Mouse (Mus musculus) limb, embryonic 10.5 days (tissue): ENCODE results near the gene Krt35. TPM values are rescaled to one million over a fixed set of nuclear protein-coding genes. Genes with fewer than 3 reads are reported as not detected.

Experiments
- DNase-seq: peaks from one replicate; pipeline ENCODE4 v3.0.0-alpha.2; 2017; ENCODE audit warnings: low spot score
- H3K27ac ChIP-seq: fragments of 300-500 bp; sonication (generic); 2 replicates; pipeline ENCODE4 v1.5.1; 2016; ENCODE audit warnings: mild to moderate bottlenecking
- H3K27me3 ChIP-seq: fragments of 300-500 bp; sonication (generic); 2 replicates; pipeline ENCODE4 v1.6.1; 2016; ENCODE audit warnings: low read depth, mild to moderate bottlenecking; ENCODE audit not compliant: poor library complexity, severe bottlenecking
- H3K36me3 ChIP-seq: fragments of 300-500 bp; sonication (generic); 2 replicates; pipeline ENCODE4 v1.6.1; 2016; ENCODE audit warnings: mild to moderate bottlenecking, moderate library complexity
- H3K4me1 ChIP-seq: fragments of 300-500 bp; sonication (generic); 2 replicates; pipeline ENCODE4 v1.6.1; 2016
- H3K4me3 ChIP-seq: fragments of 300-500 bp; sonication (generic); 2 replicates; pipeline ENCODE4 v1.5.1; 2016; ENCODE audit warnings: mild to moderate bottlenecking, moderate library complexity
- H3K9me3 ChIP-seq: fragments of 300-500 bp; sonication (generic); replicated peaks from 2 replicates; pipeline ENCODE4 v1.6.1; 2016; ENCODE audit warnings: mild to moderate bottlenecking
- WGBS: fragments of 180-500 bp; shearing (Covaris S2); methylation state at CpG from one replicate; pipeline ENCODE4 v1.1.7; 2016; 5-methylcytosine and 5-hydroxymethylcytosine counted together
- polyA plus RNA-seq: library from polyadenylated mRNA; unstranded; fragments of >200 nt; fragmentation: Nextera tagmentation; extraction: Ambion mirVana; gene quantifications from 2 replicates; pipeline ENCODE4 v1.2.1, GENCODE M21; 2016

Krt35 gene
- 0.08 TPM in 1 of 2 replicates, not detected in the other for polyA plus RNA-seq

- Histone ChIP-seq H3K4me3 (no peak within 1 kb of the TSS), H3K27ac (peak within 1 kb of the TSS; percentile 25; the same call in 1 of the 2 replicates), H3K27me3 (no peaks in the 10 kb centered on the region), H3K36me3 (no peaks in the 10 kb centered on the region), H3K9me3 (no peaks in the 10 kb centered on the region), H3K4me1 (peaks cover 23% of the 10 kb centered on the region)
- DNase-seq = no peak
- 58% methylated on average over 9 of the region's 9 CpGs for WGBS
These were observed at the start of gene Krt35 for GRCm38 (mm10) chr11:100096141-100096540. Krt35 (minus strand) TSS chr11:100096241.

GRCm38 (mm10) chr11:100145104-100145503 lies 49.1 kb upstream of the Krt35 start:
- DNase-seq = peak; percentile 44
- peaks cover 40% of the 10 kb centered on the region for H3K27me3 ChIP-seq
- H3K36me3 ChIP-seq = no peaks in the 10 kb centered on the region
- H3K27ac ChIP-seq = no peak overlapping the region
- peak overlapping the region; percentile 40 for H3K4me3 ChIP-seq
- peaks cover 27% of the 10 kb centered on the region for H3K4me1 ChIP-seq
- WGBS = 2% methylated on average over 20 of the region's 20 CpGs
- H3K9me3 ChIP-seq = no peaks in the 10 kb centered on the region

GRCm38 (mm10) chr11:100140966-100141365 lies 44.9 kb upstream of the Krt35 start:
- Histone ChIP-seq H3K9me3 (no peaks in the 10 kb centered on the region), H3K4me3 (no peak overlapping the region), H3K4me1 (peaks cover 47% of the 10 kb centered on the region)

GRCm38 (mm10) chr11:100139391-100139790 lies 43.4 kb upstream of the Krt35 start:
- WGBS = 76% methylated on average over 2 of the region's 2 CpGs
- no peaks in the 10 kb centered on the region for H3K9me3 ChIP-seq
- no peaks in the 10 kb centered on the region for H3K36me3 ChIP-seq
- peaks cover 15% of the 10 kb centered on the region for H3K27me3 ChIP-seq
- peaks cover 33% of the 10 kb centered on the region for H3K4me1 ChIP-seq
- H3K27ac ChIP-seq = peak overlapping the region; percentile 14; the same call in 1 of the 2 replicates
- no peak for DNase-seq
- H3K4me3 ChIP-seq = no peak overlapping the region

More at GRCm38 (mm10) chr11:100140966-100141365, 44.9 kb upstream of the Krt35 start:
- WGBS = 88% methylated on average over 21 of the region's 21 CpGs
- Histone ChIP-seq H3K27ac (no peak overlapping the region), H3K27me3 (peaks cover 31% of the 10 kb centered on the region), H3K36me3 (no peaks in the 10 kb centered on the region)
- DNase-seq = no peak

GRCm38 (mm10) chr11:100138809-100139208 lies 42.8 kb upstream of the Krt35 start:
- DNase-seq = no peak

GRCm38 (mm10) chr11:100137693-100138092 lies 41.7 kb upstream of the Krt35 start:
- H3K36me3 ChIP-seq = no peaks in the 10 kb centered on the region
- H3K4me3 ChIP-seq = no peak overlapping the region
- DNase-seq = no peak
- no peaks in the 10 kb centered on the region for H3K9me3 ChIP-seq
- no peak overlapping the region for H3K27ac ChIP-seq
- peaks cover 33% of the 10 kb centered on the region for H3K4me1 ChIP-seq
- H3K27me3 ChIP-seq = peaks cover 12% of the 10 kb centered on the region; the same call in 1 of the 2 replicates
- WGBS = 40% methylated on average over 5 of the region's 5 CpGs

More at GRCm38 (mm10) chr11:100138809-100139208, 42.8 kb upstream of the Krt35 start:
- Histone ChIP-seq H3K27me3 (peaks cover 10% of the 10 kb centered on the region), H3K27ac (peak overlapping the region; percentile 14; the same call in 1 of the 2 replicates), H3K4me1 (peaks cover 33% of the 10 kb centered on the region), H3K4me3 (no peak overlapping the region), H3K36me3 (no peaks in the 10 kb centered on the region), H3K9me3 (no peaks in the 10 kb centered on the region)
- 48% methylated on average over 7 of the region's 7 CpGs for WGBS

GRCm38 (mm10) chr11:100136559-100136958 lies 40.5 kb upstream of the Krt35 start:
- Histone ChIP-seq H3K4me3 (no peak overlapping the region), H3K36me3 (no peaks in the 10 kb centered on the region), H3K9me3 (no peaks in the 10 kb centered on the region), H3K27ac (no peak overlapping the region), H3K4me1 (peaks cover 33% of the 10 kb centered on the region), H3K27me3 (peaks cover 15% of the 10 kb centered on the region; the same call in 1 of the 2 replicates)
- 12% methylated on average over 5 of the region's 5 CpGs for WGBS
- no peak for DNase-seq

GRCm38 (mm10) chr11:100135731-100136130 lies 39.7 kb upstream of the Krt35 start, which contains the start of gene Krt15:
Krt15 (minus strand) TSS chr11:100135928.
- no peaks in the 10 kb centered on the region for H3K36me3 ChIP-seq
- peaks cover 30% of the 10 kb centered on the region for H3K4me1 ChIP-seq
- H3K4me3 ChIP-seq = no peak within 1 kb of the TSS
- no peak for DNase-seq
- no peak within 1 kb of the TSS for H3K27ac ChIP-seq
- WGBS = 63% methylated on average over 7 of the region's 7 CpGs
- peaks cover 15% of the 10 kb centered on the region; the same call in 1 of the 2 replicates for H3K27me3 ChIP-seq
- no peaks in the 10 kb centered on the region for H3K9me3 ChIP-seq

GRCm38 (mm10) chr11:100124901-100125300 lies 28.9 kb upstream of the Krt35 start:
- no peak for DNase-seq
- H3K36me3 ChIP-seq = no peaks in the 10 kb centered on the region
- H3K27me3 ChIP-seq = no peaks in the 10 kb centered on the region
- H3K4me1 ChIP-seq = peaks cover 5% of the 10 kb centered on the region; the same call in 1 of the 2 replicates
- H3K9me3 ChIP-seq = no peaks in the 10 kb centered on the region
- no peak overlapping the region for H3K4me3 ChIP-seq
- 82% methylated on average over 7 of the region's 7 CpGs for WGBS
- H3K27ac ChIP-seq = no peak overlapping the region

GRCm38 (mm10) chr11:100121466-100121865 lies 25.4 kb upstream of the Krt35 start, which contains the start of gene Krt13:
Krt13 (minus strand) TSS chr11:100121566.
- no peak within 1 kb of the TSS for H3K4me3 ChIP-seq
- no peak for DNase-seq
- H3K36me3 ChIP-seq = no peaks in the 10 kb centered on the region
- WGBS = 80% methylated on average over 3 of the region's 3 CpGs
- H3K4me1 ChIP-seq = peaks cover 5% of the 10 kb centered on the region; the same call in 1 of the 2 replicates
- H3K27ac ChIP-seq = no peak within 1 kb of the TSS
- no peaks in the 10 kb centered on the region for H3K27me3 ChIP-seq
- no peaks in the 10 kb centered on the region for H3K9me3 ChIP-seq

GRCm38 (mm10) chr11:100120331-100120730 lies 24.3 kb upstream of the Krt35 start:
- Histone ChIP-seq H3K4me3 (no peak overlapping the region), H3K4me1 (peaks cover 5% of the 10 kb centered on the region; the same call in 1 of the 2 replicates), H3K9me3 (no peaks in the 10 kb centered on the region), H3K27me3 (no peaks in the 10 kb centered on the region), H3K27ac (no peak overlapping the region), H3K36me3 (no peaks in the 10 kb centered on the region)
- 84% methylated on average over 5 of the region's 5 CpGs for WGBS
- DNase-seq = no peak

GRCm38 (mm10) chr11:100113742-100114029 lies 17.6 kb upstream of the Krt35 start:
- Histone ChIP-seq H3K4me1 (no peaks in the 10 kb centered on the region), H3K27me3 (no peaks in the 10 kb centered on the region), H3K27ac (no peak overlapping the region), H3K9me3 (no peaks in the 10 kb centered on the region), H3K36me3 (no peaks in the 10 kb centered on the region), H3K4me3 (no peak overlapping the region)
- DNase-seq = no peak
- 87% methylated on average over 2 of the region's 2 CpGs for WGBS

GRCm38 (mm10) chr11:100112935-100113741 lies 17.1 kb upstream of the Krt35 start:
- WGBS = 90% methylated on average over 11 of the region's 11 CpGs
- Histone ChIP-seq H3K9me3 (no peaks in the 10 kb centered on the region), H3K4me3 (no peak overlapping the region), H3K27ac (no peak overlapping the region), H3K27me3 (no peaks in the 10 kb centered on the region), H3K36me3 (no peaks in the 10 kb centered on the region), H3K4me1 (no peaks in the 10 kb centered on the region)
- no peak for DNase-seq
